Mouse (Mus musculus) liver, embryonic 12.5 days (tissue): ENCODE measurements around the gene Diexf. TPM values are rescaled to one million over a fixed set of nuclear protein-coding genes. Genes with fewer than 3 reads are reported as not detected.

Experiments
- ATAC-seq: fragments of 200-750 bp; cut with Nextera tagmentation; 2 replicates; pipeline ENCODE4 v1.8.0; 2017; ENCODE audit warnings: moderate number of reproducible peaks, mild to moderate bottlenecking, moderate library complexity
- H3K27ac ChIP-seq: fragments of 300-500 bp; sonication (generic); 2 replicates; pipeline ENCODE4 v1.5.1; 2016; ENCODE audit warnings: mild to moderate bottlenecking
- H3K27me3 ChIP-seq: fragments of 300-500 bp; sonication (generic); replicated peaks from 2 replicates; pipeline ENCODE4 v1.6.1; 2016; ENCODE audit warnings: mild to moderate bottlenecking, moderate library complexity
- H3K36me3 ChIP-seq: fragments of 300-500 bp; sonication (generic); 2 replicates; pipeline ENCODE4 v1.6.1; 2016; ENCODE audit warnings: mild to moderate bottlenecking, moderate library complexity
- H3K4me1 ChIP-seq: fragments of 300-500 bp; sonication (generic); 2 replicates; pipeline ENCODE4 v1.6.1; 2016
- H3K4me2 ChIP-seq: fragments of 300-500 bp; sonication (generic); 2 replicates; pipeline ENCODE4 v1.6.1; 2016; ENCODE audit warnings: mild to moderate bottlenecking, moderate library complexity
- H3K4me3 ChIP-seq: fragments of 300-500 bp; sonication (generic); 2 replicates; pipeline ENCODE4 v1.5.1; 2016; ENCODE audit warnings: mild to moderate bottlenecking, moderate library complexity
- H3K9ac ChIP-seq: fragments of 300-500 bp; sonication (generic); 2 replicates; pipeline ENCODE4 v1.6.1; 2016; ENCODE audit warnings: mild to moderate bottlenecking, moderate library complexity
- H3K9me3 ChIP-seq: fragments of 300-500 bp; sonication (generic); replicated peaks from 2 replicates; pipeline ENCODE4 v1.6.1; 2016; ENCODE audit warnings: mild to moderate bottlenecking, moderate library complexity
- WGBS: fragments of 180-500 bp; shearing (Covaris S2); methylation state at CpG from one replicate; pipeline ENCODE4 v1.1.7; 2016; ENCODE audit not compliant: insufficient replicate concordance; 5-methylcytosine and 5-hydroxymethylcytosine counted together
- polyA plus RNA-seq: library from polyadenylated mRNA; unstranded; fragments of >200 nt; fragmentation: Nextera tagmentation; extraction: Ambion mirVana; gene quantifications from 2 replicates; pipeline ENCODE4 v1.2.1, GENCODE M21; 2016

The Diexf gene
- polyA plus RNA-seq, 1 experiment from 2014 or later = 5.4 TPM

- ATAC-seq = no peak
- Histone ChIP-seq H3K9ac (no peak overlapping the region), H3K27me3 (peaks cover 39% of the 10 kb centered on the region), H3K9me3 (no peaks in the 10 kb centered on the region), H3K4me3 (no peak overlapping the region), H3K4me1 (peaks cover 47% of the 10 kb centered on the region), H3K4me2 (peak overlapping the region; percentile 14), H3K36me3 (no peaks in the 10 kb centered on the region), H3K27ac (peak overlapping the region; percentile 28)
- 29% methylated on average over 15 of the region's 15 CpGs for WGBS
These were observed 26.4 kb upstream of the Diexf start for GRCm38 (mm10) chr1:193156316-193157110.

DNA sequence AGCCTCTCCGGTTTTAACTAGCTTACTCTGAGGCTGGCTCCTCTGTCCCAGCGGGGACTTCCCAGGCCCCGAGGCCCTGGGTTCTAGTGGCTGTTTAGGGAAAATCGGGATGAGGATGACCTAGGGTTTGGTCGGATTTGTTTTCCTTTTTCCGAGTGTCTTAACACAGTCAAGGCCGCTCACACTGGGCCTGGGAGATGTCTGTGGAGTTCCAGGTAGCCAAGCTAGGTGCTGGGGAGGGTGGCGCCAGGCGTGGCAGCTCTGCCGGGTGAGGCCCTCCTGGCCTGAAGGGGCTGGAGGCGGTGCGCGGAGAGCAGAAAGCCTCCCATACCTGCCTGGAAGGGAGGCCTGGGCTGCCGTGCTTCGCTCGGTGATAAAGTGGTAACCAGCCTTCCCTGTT is 23.5 kb upstream of the Diexf start:
- Histone ChIP-seq H3K36me3 (no peaks in the 10 kb centered on the region), H3K27ac (no peak overlapping the region), H3K4me3 (peak overlapping the region; percentile 41), H3K9ac (0 out of 2 replicates have a peak overlapping the region, but pooled peaks have one; percentile 12), H3K4me1 (peaks cover 28% of the 10 kb centered on the region), H3K9me3 (no peaks in the 10 kb centered on the region), H3K4me2 (peak overlapping the region; percentile 62), H3K27me3 (peaks cover 62% of the 10 kb centered on the region)
- ATAC-seq = no peak
- WGBS = 40% methylated on average over 16 of the region's 16 CpGs

DNA sequence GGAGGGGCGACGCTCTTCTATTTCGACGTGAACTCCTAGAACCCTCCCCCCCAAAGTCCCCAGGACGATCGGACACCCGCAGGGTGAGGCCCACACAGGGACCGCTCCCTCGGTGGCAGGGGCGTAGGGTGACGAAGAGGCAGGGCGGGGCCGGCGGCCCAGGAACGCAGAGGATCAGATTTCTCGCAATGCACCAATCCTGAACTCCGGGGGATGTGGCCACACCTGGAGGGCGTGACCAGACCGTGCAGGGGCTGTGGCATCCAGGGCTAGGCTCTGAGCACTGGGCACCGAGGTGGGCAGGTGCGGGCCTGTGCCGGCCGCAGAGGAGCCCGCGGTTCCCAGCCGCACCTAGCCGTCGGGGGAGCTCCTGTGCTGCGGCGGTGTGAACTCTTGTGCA is 22.8 kb upstream of the Diexf start, which contains the start of gene Irf6:
Irf6 (plus strand) TSS at position 240 of the 400 bp plus-strand sequence.
- 7% methylated on average over 30 of the region's 30 CpGs for WGBS
- Histone ChIP-seq H3K9me3 (no peaks in the 10 kb centered on the region), H3K27ac (no peak within 1 kb of the TSS), H3K9ac (0 out of 2 replicates have a peak within 1 kb of the TSS, but pooled peaks have one; percentile 12), H3K27me3 (peaks cover 62% of the 10 kb centered on the region), H3K4me2 (peak within 1 kb of the TSS; percentile 62), H3K4me3 (peak within 1 kb of the TSS; percentile 41), H3K4me1 (peaks cover 28% of the 10 kb centered on the region), H3K36me3 (no peaks in the 10 kb centered on the region)
- peak; percentile 83 for ATAC-seq

DNA sequence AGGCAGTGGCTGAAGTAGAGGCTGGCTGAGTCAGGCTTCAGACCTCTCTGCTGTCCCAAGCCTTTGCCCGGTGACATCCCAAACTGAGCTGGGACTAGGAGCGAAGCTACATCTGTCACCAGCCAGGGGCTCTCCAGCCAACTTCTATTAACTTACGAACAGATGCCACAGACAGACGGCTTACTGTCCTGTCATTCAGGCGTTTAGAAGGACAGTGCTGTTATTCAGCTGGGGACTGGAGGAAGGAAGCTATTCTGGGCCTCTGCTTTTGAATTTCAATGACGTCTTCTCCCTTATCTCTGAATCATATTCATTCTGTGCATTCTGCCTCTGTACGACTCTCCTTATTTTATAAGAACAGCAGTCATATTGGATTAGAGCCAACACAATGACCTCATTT is 21.1 kb upstream of the Diexf start:
- Histone ChIP-seq H3K4me2 (no peak overlapping the region), H3K27me3 (peaks cover 62% of the 10 kb centered on the region), H3K9me3 (no peaks in the 10 kb centered on the region), H3K9ac (no peak overlapping the region), H3K36me3 (no peaks in the 10 kb centered on the region), H3K4me3 (no peak overlapping the region), H3K27ac (no peak overlapping the region), H3K4me1 (peaks cover 16% of the 10 kb centered on the region)
- WGBS = 36% methylated on average over 7 of the region's 7 CpGs
- ATAC-seq = no peak

GRCm38 (mm10) chr1:193149231-193149630 is 19.2 kb upstream of the Diexf start:
- Histone ChIP-seq H3K9ac (no peak overlapping the region), H3K36me3 (no peaks in the 10 kb centered on the region), H3K4me2 (no peak overlapping the region), H3K9me3 (no peaks in the 10 kb centered on the region), H3K4me3 (no peak overlapping the region), H3K4me1 (peaks cover 12% of the 10 kb centered on the region), H3K27ac (no peak overlapping the region), H3K27me3 (peaks cover 50% of the 10 kb centered on the region)
- 54% methylated on average over 3 of the region's 3 CpGs for WGBS
- ATAC-seq = no peak

- Histone ChIP-seq H3K9ac (no peak overlapping the region), H3K4me3 (no peak overlapping the region), H3K4me1 (no peaks in the 10 kb centered on the region), H3K9me3 (no peaks in the 10 kb centered on the region), H3K27me3 (peaks cover 22% of the 10 kb centered on the region), H3K27ac (no peak overlapping the region), H3K4me2 (no peak overlapping the region), H3K36me3 (no peaks in the 10 kb centered on the region)
- 45% methylated on average over 1 of the region's 1 CpGs for WGBS
- no peak for ATAC-seq
These were observed 16.3 kb upstream of the Diexf start for GRCm38 (mm10) chr1:193146416-193146815.

- Histone ChIP-seq H3K27ac (no peak overlapping the region), H3K36me3 (no peaks in the 10 kb centered on the region), H3K9me3 (no peaks in the 10 kb centered on the region), H3K27me3 (peaks cover 10% of the 10 kb centered on the region), H3K4me1 (no peaks in the 10 kb centered on the region), H3K4me3 (no peak overlapping the region), H3K9ac (no peak overlapping the region), H3K4me2 (no peak overlapping the region)
- WGBS = 34% methylated on average over 4 of the region's 4 CpGs
- ATAC-seq = no peak
These were observed 15.0 kb upstream of the Diexf start for GRCm38 (mm10) chr1:193145101-193145500.

GRCm38 (mm10) chr1:193144516-193144915 is 14.4 kb upstream of the Diexf start:
- ATAC-seq = no peak
- Histone ChIP-seq H3K27me3 (peaks cover 13% of the 10 kb centered on the region), H3K9ac (no peak overlapping the region), H3K4me3 (no peak overlapping the region), H3K4me1 (no peaks in the 10 kb centered on the region), H3K9me3 (no peaks in the 10 kb centered on the region), H3K36me3 (no peaks in the 10 kb centered on the region), H3K27ac (no peak overlapping the region), H3K4me2 (no peak overlapping the region)
- WGBS = 67% methylated on average over 6 of the region's 6 CpGs

GRCm38 (mm10) chr1:193142517-193143062 is 12.5 kb upstream of the Diexf start:
- no peaks in the 10 kb centered on the region for H3K4me1 ChIP-seq
- ATAC-seq = no peak
- H3K9ac ChIP-seq = no peak overlapping the region
- no peak overlapping the region for H3K27ac ChIP-seq
- H3K9me3 ChIP-seq = no peaks in the 10 kb centered on the region
- H3K4me2 ChIP-seq = no peak overlapping the region
- WGBS = 60% methylated on average over 8 of the region's 8 CpGs
- H3K27me3 ChIP-seq = peaks cover 7% of the 10 kb centered on the region; the same call in 1 of the 2 replicates
- H3K4me3 ChIP-seq = no peak overlapping the region
- H3K36me3 ChIP-seq = no peaks in the 10 kb centered on the region

GRCm38 (mm10) chr1:193141118-193141517 is 11.0 kb upstream of the Diexf start:
- Histone ChIP-seq H3K27me3 (peaks cover 10% of the 10 kb centered on the region; the same call in 1 of the 2 replicates), H3K27ac (no peak overlapping the region), H3K4me1 (no peaks in the 10 kb centered on the region), H3K9me3 (no peaks in the 10 kb centered on the region), H3K9ac (no peak overlapping the region), H3K36me3 (no peaks in the 10 kb centered on the region), H3K4me2 (no peak overlapping the region), H3K4me3 (no peak overlapping the region)
- ATAC-seq = no peak
- 59% methylated on average over 7 of the region's 7 CpGs for WGBS

GRCm38 (mm10) chr1:193138669-193139068 is 8.6 kb upstream of the Diexf start:
- Histone ChIP-seq H3K9ac (no peak overlapping the region), H3K36me3 (no peaks in the 10 kb centered on the region), H3K27me3 (peaks cover 17% of the 10 kb centered on the region; the same call in 1 of the 2 replicates), H3K4me2 (no peak overlapping the region), H3K9me3 (no peaks in the 10 kb centered on the region), H3K27ac (no peak overlapping the region), H3K4me3 (no peak overlapping the region), H3K4me1 (no peaks in the 10 kb centered on the region)
- WGBS = 9% methylated on average over 3 of the region's 3 CpGs
- no peak for ATAC-seq

- Histone ChIP-seq H3K4me3 (no peak overlapping the region), H3K27me3 (peaks cover 17% of the 10 kb centered on the region; the same call in 1 of the 2 replicates), H3K4me2 (no peak overlapping the region), H3K27ac (no peak overlapping the region), H3K36me3 (no peaks in the 10 kb centered on the region), H3K9me3 (no peaks in the 10 kb centered on the region), H3K9ac (no peak overlapping the region), H3K4me1 (no peaks in the 10 kb centered on the region)
- no peak for ATAC-seq
- 39% methylated on average over 7 of the region's 7 CpGs for WGBS
These were observed 8.0 kb upstream of the Diexf start for GRCm38 (mm10) chr1:193138087-193138486.
